Comparison of ENCODE assay signal across 10 mouse cellular contexts in the genomic region with DNA sequence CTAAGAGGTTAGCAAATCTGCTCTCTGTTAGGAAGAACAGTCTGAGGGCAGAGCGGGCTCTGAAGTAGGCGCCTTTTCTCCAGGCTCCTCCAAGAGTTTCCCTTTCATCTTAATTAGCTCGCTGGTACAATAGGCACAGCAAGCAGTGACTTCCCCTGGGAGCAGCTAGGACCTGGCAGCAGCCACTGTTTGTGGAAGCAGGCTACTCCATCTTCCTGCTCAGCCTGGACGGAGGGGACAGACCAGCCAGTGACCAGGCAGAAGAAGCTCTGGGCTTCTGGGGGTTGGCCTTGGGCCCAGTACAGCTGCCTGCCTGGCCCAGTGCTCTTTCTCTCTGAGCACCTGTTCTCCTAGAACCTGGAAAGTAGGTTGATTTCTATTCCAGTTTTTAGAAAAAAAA.
DNase-seq lines count a peak whose midpoint lies in the region; TF ChIP-seq lines count a peak whose summit lies in the region.
"Had no signal": no experiment of that assay in that cellular context is flagged by ENCODE, and none has a peak within 500 bp of the region (broad histone marks: within the 10 kb centered on the region; RNA-seq: fewer than 3 reads in every experiment).

No protein-coding gene starts in this region.

- no peak overlapping the region for H3K27ac ChIP-seq in kidney, adult 2 months (ENCODE audit: insufficient read depth, low read depth, low read length)
- no peak overlapping the region for H3K27ac ChIP-seq in cerebellum, adult 2 months (ENCODE audit: insufficient read depth, low read length)
- H3K27ac ChIP-seq: macrophage had no signal

- no peaks in the 10 kb centered on the region for H3K36me3 ChIP-seq in kidney, adult 2 months (ENCODE audit: control insufficient read depth, insufficient read depth, low read length)
- H3K36me3 ChIP-seq: G1E had no signal

- peak; percentile 12 for DNase-seq in kidney, adult 2 months
- no peak for DNase-seq in kidney, adult 18-20 months
- DNase-seq in cerebellum, adult 2 months: peak; percentile 54 to 67
- peak; percentile 31 for DNase-seq in gastrocnemius, postnatal 25 days
- peak; percentile 22 for DNase-seq in mesoderm, embryonic 11.5 days (ENCODE audit: low read depth, low spot score)
- no peak for DNase-seq in spleen, postnatal 36 days (ENCODE audit: low spot score in 2 of 2)
- DNase-seq in left cerebral cortex, adult 11 months (ENCODE audit: low spot score): no peak
- DNase-seq in thymus, adult 18-20 months: no peak

- H3K4me3 ChIP-seq in kidney, adult 2 months (ENCODE audit: insufficient read depth, low read depth, low read length): no peak overlapping the region
- H3K4me3 ChIP-seq in cerebellum, adult 2 months (replicated peaks; ENCODE audit: insufficient read depth, low read depth, low read length): no peak overlapping the region

- H3K27me3 ChIP-seq in kidney, adult 2 months (replicated peaks; ENCODE audit: control insufficient read depth, insufficient read depth, low read length): no peaks in the 10 kb centered on the region
- no peaks in the 10 kb centered on the region for H3K27me3 ChIP-seq in cerebellum, adult 2 months (ENCODE audit: control insufficient read depth, insufficient read depth, low read length)

- 34% methylated on average over 4 of the region's 4 CpGs for WGBS in kidney, adult 2 months
- WGBS in cerebellum, adult 2 months: 16% methylated on average over 4 of the region's 4 CpGs

- no peaks in the 10 kb centered on the region for H3K4me1 ChIP-seq in kidney, adult 2 months (ENCODE audit: control insufficient read depth, insufficient read depth, low read length)
- peaks cover 14% of the 10 kb centered on the region for H3K4me1 ChIP-seq in cerebellum, adult 2 months (ENCODE audit: control insufficient read depth, insufficient read depth, low read length)

- no peak for TF ChIP-seq CTCF in kidney, adult 2 months (conservative IDR thresholded peaks at IDR 0.05; ENCODE audit: insufficient read depth, insufficient read length, low read depth, low read length)
- no peak for TF ChIP-seq CTCF in cerebellum, adult 2 months (IDR thresholded peaks at IDR 0.05; ENCODE audit: borderline replicate concordance, insufficient read depth, low read depth, low read length)

- no peak for TF ChIP-seq POLR2A in kidney, adult 2 months (IDR thresholded peaks at IDR 0.05; ENCODE audit: low read depth, low read length)
- no peak for TF ChIP-seq POLR2A in cerebellum, adult 2 months (IDR thresholded peaks at IDR 0.05; ENCODE audit: borderline replicate concordance, insufficient read depth, low read length)

Comparison
In these comparisons a context has a peak if more than half of its experiments do, and no peak if none do; other contexts are left out.
1. DNase-seq: peak in kidney, adult 2 months (single experiment), cerebellum, adult 2 months (2 of 2), gastrocnemius, postnatal 25 days (single experiment) and mesoderm, embryonic 11.5 days (single experiment); none in kidney, adult 18-20 months (single experiment), spleen, postnatal 36 days (0 of 2), left cerebral cortex, adult 11 months (single experiment) and thymus, adult 18-20 months (0 of 2).